Mouse (Mus musculus): ENCODE results near the gene Ctcfl. TPM values are rescaled to one million over a fixed set of nuclear protein-coding genes. Genes with fewer than 3 reads are reported as not detected.

The Ctcfl gene
- polyA plus RNA-seq, 1 experiment: 0.12 TPM

DNA sequence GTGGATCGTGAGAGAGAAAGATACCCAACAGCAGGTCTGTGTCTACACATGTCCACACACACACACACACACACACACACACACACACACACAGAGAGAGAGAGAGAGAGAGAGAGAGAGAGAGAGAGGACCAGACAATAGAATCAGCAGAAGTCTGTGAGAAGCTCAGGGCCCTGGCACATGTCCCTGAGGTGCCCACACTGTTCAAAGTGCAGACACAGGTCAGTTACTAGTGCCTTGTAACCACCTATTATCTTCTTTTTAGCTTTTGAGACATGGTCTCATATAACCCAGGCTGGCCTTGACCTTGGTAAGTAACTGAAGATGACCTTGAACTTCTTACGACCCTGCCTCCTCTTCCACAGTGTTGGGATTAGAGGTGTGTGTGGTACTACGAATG, 70.1 kb downstream of the Ctcfl start:
- H3K4me1 ChIP-seq (replicated peaks; ENCODE audit: control insufficient read depth, insufficient read depth, low read length): peaks cover 71% of the 10 kb centered on the region
- H3K4me3 ChIP-seq (ENCODE audit: control insufficient read depth, insufficient read depth, low read length): no peak overlapping the region
- H3K27ac ChIP-seq (ENCODE audit: control insufficient read depth, insufficient read depth, low read length): no peak overlapping the region
- TF ChIP-seq POLR2A (IDR thresholded peaks at IDR 0.05; ENCODE audit: control insufficient read depth, extremely low read depth, insufficient read depth, low read length, poor library complexity): no peak
- TF ChIP-seq CTCF (IDR thresholded peaks at IDR 0.05; ENCODE audit: borderline replicate concordance, control insufficient read depth, extremely low read depth, insufficient read depth, low read length, poor library complexity): no peak
- no peak for DNase-seq
- H3K36me3 ChIP-seq (ENCODE audit: control insufficient read depth, insufficient read depth, low read length): no peaks in the 10 kb centered on the region
- WGBS: 86% methylated on average over 3 of the region's 3 CpGs
- no peaks in the 10 kb centered on the region for H3K27me3 ChIP-seq (ENCODE audit: control insufficient read depth, insufficient read depth, low read length)

DNA sequence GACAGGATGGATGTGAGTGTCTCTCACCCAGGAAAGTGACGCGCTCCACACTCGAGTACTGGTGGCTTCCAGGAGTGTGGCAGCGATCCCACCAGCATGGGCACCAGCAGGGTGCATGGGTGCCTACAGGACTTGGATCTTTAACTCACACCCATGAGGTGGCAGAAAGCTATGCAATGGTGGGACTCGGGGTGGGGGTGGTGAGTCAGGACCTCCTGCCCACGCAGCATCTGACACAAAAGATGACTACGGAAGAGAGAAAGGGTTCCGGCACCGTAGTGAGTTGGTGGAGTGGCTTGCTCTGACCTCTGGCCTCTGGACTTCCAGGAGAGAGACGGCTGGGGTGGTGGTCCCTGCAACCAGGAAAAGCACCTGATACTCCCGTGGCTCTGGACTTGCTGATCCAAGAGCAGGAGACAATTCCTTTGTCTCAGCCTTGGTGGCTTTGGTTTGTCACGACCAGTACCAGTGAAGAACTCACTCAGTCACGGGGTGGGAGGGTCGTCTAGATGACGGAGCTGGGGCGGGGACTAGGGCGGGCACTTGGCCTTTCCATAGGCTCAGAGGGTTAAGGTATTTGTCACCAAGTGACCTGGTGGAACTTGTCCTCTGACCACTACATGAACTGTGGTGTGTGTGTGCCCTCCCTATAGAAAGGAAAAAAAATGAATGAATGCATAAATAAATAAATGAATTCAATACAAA, 71.1 kb downstream of the Ctcfl start:
- Histone ChIP-seq H3K4me3 (ENCODE audit: control insufficient read depth, insufficient read depth, low read length) (no peak overlapping the region), H3K36me3 (ENCODE audit: control insufficient read depth, insufficient read depth, low read length) (no peaks in the 10 kb centered on the region), H3K27ac (ENCODE audit: control insufficient read depth, insufficient read depth, low read length) (no peak overlapping the region), H3K4me1 (replicated peaks; ENCODE audit: control insufficient read depth, insufficient read depth, low read length) (peaks cover 70% of the 10 kb centered on the region), H3K27me3 (ENCODE audit: control insufficient read depth, insufficient read depth, low read length) (no peaks in the 10 kb centered on the region)
- TF ChIP-seq CTCF (IDR thresholded peaks at IDR 0.05; ENCODE audit: borderline replicate concordance, control insufficient read depth, extremely low read depth, insufficient read depth, low read length, poor library complexity) (no peak), POLR2A (IDR thresholded peaks at IDR 0.05; ENCODE audit: control insufficient read depth, extremely low read depth, insufficient read depth, low read length, poor library complexity) (no peak)
- no peak for DNase-seq
- WGBS: 87% methylated on average over 17 of the region's 17 CpGs

- H3K4me3 ChIP-seq (ENCODE audit: control insufficient read depth, insufficient read depth, low read length): no peak overlapping the region
- no peaks in the 10 kb centered on the region for H3K36me3 ChIP-seq (ENCODE audit: control insufficient read depth, insufficient read depth, low read length)
- no peak for DNase-seq
- WGBS: 93% methylated on average over 5 of the region's 5 CpGs
- TF ChIP-seq CTCF (IDR thresholded peaks at IDR 0.05; ENCODE audit: borderline replicate concordance, control insufficient read depth, extremely low read depth, insufficient read depth, low read length, poor library complexity) (no peak), POLR2A (IDR thresholded peaks at IDR 0.05; ENCODE audit: control insufficient read depth, extremely low read depth, insufficient read depth, low read length, poor library complexity) (no peak)
- no peaks in the 10 kb centered on the region for H3K27me3 ChIP-seq (ENCODE audit: control insufficient read depth, insufficient read depth, low read length)
- peaks cover 66% of the 10 kb centered on the region for H3K4me1 ChIP-seq (replicated peaks; ENCODE audit: control insufficient read depth, insufficient read depth, low read length)
- no peak overlapping the region for H3K27ac ChIP-seq (ENCODE audit: control insufficient read depth, insufficient read depth, low read length)
These were observed 71.9 kb downstream of the Ctcfl start for GRCm38 (mm10) chr2:173047471-173047870.

DNA sequence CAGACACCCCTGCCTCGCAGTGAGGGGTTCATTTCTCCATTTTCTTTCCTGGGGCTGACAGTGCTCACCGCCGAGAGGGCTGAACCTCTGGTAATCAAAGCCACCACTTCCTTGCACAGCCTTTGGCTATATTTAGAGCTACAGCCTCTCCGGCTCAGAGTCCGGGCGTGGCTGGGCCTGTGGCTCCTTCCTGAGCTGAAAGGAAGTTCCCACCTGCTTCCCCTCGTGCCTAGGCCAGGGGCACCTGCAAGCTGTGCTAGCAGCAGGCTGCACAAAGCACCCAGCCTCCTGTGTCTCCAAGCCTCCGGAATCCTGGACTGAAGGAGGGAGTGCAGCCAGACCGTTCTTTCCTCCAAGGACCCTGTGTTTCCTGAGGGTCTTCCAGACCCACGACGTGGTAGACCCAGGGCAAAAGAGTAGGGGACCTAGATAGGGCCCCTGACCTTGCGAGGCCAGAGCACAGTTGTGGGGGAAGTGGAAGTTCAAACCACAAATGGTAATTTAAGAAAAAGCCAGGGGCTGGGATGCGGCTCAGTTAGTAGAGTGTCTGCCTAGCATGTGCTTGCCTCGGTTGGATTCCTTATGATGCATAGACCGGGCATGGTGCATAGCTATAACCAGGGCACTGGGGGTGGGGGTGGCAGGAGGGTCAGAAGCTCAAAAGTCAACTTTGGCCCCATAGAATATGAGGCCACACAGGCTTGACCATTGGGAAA, 72.6 kb downstream of the Ctcfl start:
- Histone ChIP-seq H3K27ac (ENCODE audit: control insufficient read depth, insufficient read depth, low read length) (peak overlapping the region; percentile 93), H3K4me1 (replicated peaks; ENCODE audit: control insufficient read depth, insufficient read depth, low read length) (peaks cover 66% of the 10 kb centered on the region), H3K27me3 (ENCODE audit: control insufficient read depth, insufficient read depth, low read length) (no peaks in the 10 kb centered on the region), H3K4me3 (ENCODE audit: control insufficient read depth, insufficient read depth, low read length) (peak overlapping the region; percentile 34), H3K36me3 (ENCODE audit: control insufficient read depth, insufficient read depth, low read length) (no peaks in the 10 kb centered on the region)
- WGBS: 3% methylated on average over 15 of the region's 15 CpGs
- TF ChIP-seq POLR2A (IDR thresholded peaks at IDR 0.05; ENCODE audit: control insufficient read depth, extremely low read depth, insufficient read depth, low read length, poor library complexity) (0 out of 2 replicates have a peak, but pooled peaks have one; percentile 58), CTCF (IDR thresholded peaks at IDR 0.05; ENCODE audit: borderline replicate concordance, control insufficient read depth, extremely low read depth, insufficient read depth, low read length, poor library complexity) (0 out of 2 replicates have a peak, but pooled peaks have one; percentile 41)
- DNase-seq: peak; percentile 85

DNA sequence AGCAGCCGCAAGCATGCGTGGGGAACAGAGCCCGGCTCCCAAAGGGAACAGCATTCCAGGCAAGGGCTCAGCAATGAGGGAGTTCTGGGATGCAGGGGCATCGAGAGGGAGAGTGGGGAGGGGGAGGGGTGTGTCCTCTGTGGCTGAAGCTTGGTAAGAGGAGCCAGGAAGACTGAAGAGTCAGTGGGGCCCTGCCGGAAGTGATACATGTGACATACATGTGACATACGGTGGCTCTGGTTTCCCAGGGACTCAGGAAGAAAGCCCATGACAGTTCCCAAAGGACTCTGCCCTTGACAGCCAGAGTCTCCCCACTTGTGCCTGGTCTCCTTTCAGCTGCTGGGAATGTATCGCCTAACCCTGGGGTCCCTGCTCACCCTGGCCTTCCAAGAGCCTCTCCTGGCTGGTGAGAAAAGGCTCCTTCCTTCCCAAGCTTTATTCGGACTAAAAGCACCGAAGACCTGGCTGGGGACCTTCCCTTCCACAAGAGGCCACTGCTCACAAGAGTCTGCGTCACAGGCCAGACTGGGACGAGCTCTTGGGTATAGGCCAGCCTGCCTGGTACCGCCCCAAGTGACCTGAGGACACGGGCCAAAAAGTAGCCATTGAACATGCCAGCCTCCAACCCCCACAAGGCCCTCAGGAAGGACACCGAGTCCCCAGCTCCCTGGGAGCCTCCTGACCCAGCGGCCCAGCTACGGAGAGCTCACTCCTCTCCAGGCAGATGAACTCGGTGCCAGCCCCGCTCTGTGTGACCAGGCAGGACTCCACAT, 74.9 kb downstream of the Ctcfl start:
- H3K27me3 ChIP-seq (ENCODE audit: control insufficient read depth, insufficient read depth, low read length): no peaks in the 10 kb centered on the region
- peaks cover 49% of the 10 kb centered on the region for H3K4me1 ChIP-seq (replicated peaks; ENCODE audit: control insufficient read depth, insufficient read depth, low read length)
- H3K36me3 ChIP-seq (ENCODE audit: control insufficient read depth, insufficient read depth, low read length): no peaks in the 10 kb centered on the region
- WGBS: 87% methylated on average over 18 of the region's 18 CpGs
- H3K27ac ChIP-seq (ENCODE audit: control insufficient read depth, insufficient read depth, low read length): no peak overlapping the region
- DNase-seq: no peak
- TF ChIP-seq POLR2A (IDR thresholded peaks at IDR 0.05; ENCODE audit: control insufficient read depth, extremely low read depth, insufficient read depth, low read length, poor library complexity): no peak
- no peak for TF ChIP-seq CTCF (IDR thresholded peaks at IDR 0.05; ENCODE audit: borderline replicate concordance, control insufficient read depth, extremely low read depth, insufficient read depth, low read length, poor library complexity)
- H3K4me3 ChIP-seq (ENCODE audit: control insufficient read depth, insufficient read depth, low read length): no peak overlapping the region

Other genes starting within 250 kb of the Ctcfl start
- 25.3 and 26.5 TPM in 2 replicates for gene Bmp7, start 179.2 kb downstream of the Ctcfl start, polyA plus RNA-seq (2012; rRNA removed)
- 101 and 126 TPM in 2 replicates for gene Spo11, start 141.8 kb downstream of the Ctcfl start, polyA plus RNA-seq (2012; rRNA removed)
- 111 and 122 TPM in 2 replicates for gene Rae1, start 119.4 kb downstream of the Ctcfl start, polyA plus RNA-seq (2012; rRNA removed)
- 1,267 and 1,290 TPM in 2 replicates for gene Rbm38, start 99.0 kb downstream of the Ctcfl start, polyA plus RNA-seq (2012; rRNA removed)
- 14.5 and 25.6 TPM in 2 replicates for gene Pck1, start 33.5 kb upstream of the Ctcfl start, polyA plus RNA-seq (2012; rRNA removed)
- gene Zbp1, start 99.4 kb upstream of the Ctcfl start, polyA plus RNA-seq (2012; rRNA removed): 58.6 and 63.7 TPM in 2 replicates
- gene Pmepa1, start 157.0 kb upstream of the Ctcfl start, polyA plus RNA-seq (2012; rRNA removed): 68.7 and 70.3 TPM in 2 replicates

All from thymus, adult 2 months (tissue).